Mouse (Mus musculus) heart, adult 2 months (tissue): ENCODE results near the gene Lsp1. TPM values are rescaled to one million over a fixed set of nuclear protein-coding genes. Genes with fewer than 3 reads are reported as not detected.
A peak's percentile ranks its signal among the peaks of the same experiment; 100 is the strongest.

Source experiments
- DNase-seq, 2 experiments: peaks; one replicate each; pipeline ENCODE4 v3.0.0; 2021
- H3K27ac ChIP-seq: fragments of 200-600 bp; 2 replicates; pipeline ENCODE4 v1.8.1; 2022
- H3K27me3 ChIP-seq: fragments of 200-500 bp; 2 replicates; pipeline ENCODE4 v1.6.1; 2012; ENCODE audit warnings: mild to moderate bottlenecking, low read length, inconsistent platforms, mixed read lengths; ENCODE audit not compliant: control insufficient read depth, insufficient read depth
- H3K36me3 ChIP-seq: fragments of 200-500 bp; 2 replicates; pipeline ENCODE4 v1.6.1; 2012; ENCODE audit warnings: low read length, inconsistent platforms; ENCODE audit not compliant: control insufficient read depth, insufficient read depth
- H3K4me1 ChIP-seq: fragments of 200-500 bp; 2 replicates; pipeline ENCODE4 v1.6.1; 2011; ENCODE audit warnings: low read length; ENCODE audit not compliant: control insufficient read depth, insufficient read depth
- H3K4me3 ChIP-seq: fragments of 200-600 bp; 2 replicates; pipeline ENCODE4 v1.8.1; 2022
- H3K79me2 ChIP-seq: fragments of 200-500 bp; replicated peaks from 2 replicates; pipeline ENCODE4 v1.6.1; 2012; ENCODE audit warnings: mild to moderate bottlenecking, inconsistent platforms, low read length, moderate library complexity, mixed read lengths; ENCODE audit not compliant: control insufficient read depth, insufficient read depth
- H3K9ac ChIP-seq: fragments of 200-500 bp; 2 replicates; pipeline ENCODE4 v1.6.1; 2012; ENCODE audit warnings: low read depth, mild to moderate bottlenecking, control low read depth, inconsistent platforms, low read length, mixed read lengths
- CTCF ChIP-seq: fragments of 200-600 bp; IDR thresholded peaks from 2 replicates; pipeline ENCODE4 v1.8.1; 2022; ENCODE audit warnings: antibody characterized with exemption, mild to moderate bottlenecking, moderate library complexity
- EP300 ChIP-seq: fragments of 200-500 bp; IDR thresholded peaks from 2 replicates; pipeline ENCODE4 v1.6.1; 2011; ENCODE audit warnings: low read depth, low read length, control low read depth; ENCODE audit not compliant: insufficient read depth
- POLR2A ChIP-seq: fragments of 200-500 bp; IDR thresholded peaks from 2 replicates; pipeline ENCODE4 v1.6.1; 2011; ENCODE audit warnings: mild to moderate bottlenecking, low read depth, low read length, control low read depth; ENCODE audit not compliant: insufficient read depth
- WGBS: fragments of 180-500 bp; shearing (Covaris S2); methylation state at CpG from one replicate; pipeline ENCODE4 v1.1.7; 2018; 5-methylcytosine and 5-hydroxymethylcytosine counted together
- intact Hi-C: fragments of 180-260 bp; cut with DNase I; formaldehyde crosslinking; loops from one replicate; pipeline ENCODE4 v1.15.1; 2025
- polyA plus RNA-seq: library from polyadenylated mRNA; depleted of rRNA; stranded (reverse); fragments of >200 nt; gene quantifications from 2 replicates; pipeline ENCODE4 v1.2.3, GENCODE M21; 2012
- total RNA-seq, 2 experiments: library from RNA; stranded (reverse); gene quantifications; 2 replicates each; pipeline ENCODE4 v1.2.3; 2021

Lsp1 gene
- total and polyA plus RNA-seq, 3 experiments: 28.4 to 96.6 (median 35.0) TPM

GRCm38 (mm10) chr7:142478574-142478973, 18.0 kb downstream of the Lsp1 start:
- intact Hi-C loops: loop anchor here (5.0 kb wide), 1 partner anchor 36 kb away; the partner anchor contains the start of gene Tnni2
- Histone ChIP-seq H3K79me2 (no peaks in the 10 kb centered on the region), H3K36me3 (no peaks in the 10 kb centered on the region), H3K9ac (peak overlapping the region; percentile 22), H3K4me1 (peaks cover 11% of the 10 kb centered on the region), H3K27me3 (no peaks in the 10 kb centered on the region), H3K27ac (peak overlapping the region; percentile 80), H3K4me3 (peak overlapping the region; percentile 41)
- DNase-seq: peak; percentile 11 to 32
- peak; percentile 14; the same call in 1 of the 2 replicates for TF ChIP-seq POLR2A
- TF ChIP-seq CTCF: no peak
- 57% methylated on average over 2 of the region's 2 CpGs for WGBS

GRCm38 (mm10) chr7:142479307-142479706, 18.7 kb downstream of the Lsp1 start:
- DNase-seq: peak in 1 of 2 experiments; percentile 20
- Histone ChIP-seq H3K4me3 (peak overlapping the region; percentile 1; the same call in 1 of the 2 replicates), H3K9ac (peak overlapping the region; percentile 19), H3K36me3 (no peaks in the 10 kb centered on the region), H3K4me1 (peaks cover 13% of the 10 kb centered on the region), H3K79me2 (no peaks in the 10 kb centered on the region), H3K27me3 (no peaks in the 10 kb centered on the region), H3K27ac (peak overlapping the region; percentile 84)
- intact Hi-C loops: loop anchor here (5.0 kb wide), 1 partner anchor 37 kb away; the partner anchor contains the start of gene Tnni2
- TF ChIP-seq POLR2A (no peak), CTCF (no peak), EP300 (0 out of 2 replicates have a peak, but pooled peaks have one; percentile 34)

- peaks cover 16% of the 10 kb centered on the region for H3K4me1 ChIP-seq
- 85% methylated on average over 3 of the region's 3 CpGs for WGBS
- no peaks in the 10 kb centered on the region for H3K79me2 ChIP-seq
- intact Hi-C loops: loop anchor here (2.0 to 5.0 kb wide), 3 partner anchors 17 to 101 kb away; partner anchors contain the start of gene Tnni2
- peak overlapping the region; percentile 84 for H3K27ac ChIP-seq
- peak overlapping the region; percentile 1; the same call in 1 of the 2 replicates for H3K4me3 ChIP-seq
- no peak overlapping the region for H3K9ac ChIP-seq
- H3K36me3 ChIP-seq: no peaks in the 10 kb centered on the region
- H3K27me3 ChIP-seq: no peaks in the 10 kb centered on the region
- DNase-seq: peak in 1 of 2 experiments; percentile 27
- TF ChIP-seq EP300 (no peak), POLR2A (no peak), CTCF (no peak)
These were observed 19.3 kb downstream of the Lsp1 start for GRCm38 (mm10) chr7:142479886-142480285.

- TF ChIP-seq EP300 (no peak), POLR2A (no peak), CTCF (no peak)
- H3K27ac ChIP-seq: peak overlapping the region; percentile 84
- H3K4me3 ChIP-seq: peak overlapping the region; percentile 8; the same call in 1 of the 2 replicates
- H3K79me2 ChIP-seq: no peaks in the 10 kb centered on the region
- no peaks in the 10 kb centered on the region for H3K36me3 ChIP-seq
- peaks cover 21% of the 10 kb centered on the region for H3K4me1 ChIP-seq
- WGBS: 87% methylated on average over 3 of the region's 3 CpGs
- no peak for DNase-seq
- intact Hi-C loops: loop anchor here (2.0 kb wide), 2 partner anchors 16 to 100 kb away; no protein-coding TSS in a partner anchor
- no peak overlapping the region for H3K9ac ChIP-seq
- H3K27me3 ChIP-seq: no peaks in the 10 kb centered on the region
These were observed 20.1 kb downstream of the Lsp1 start for GRCm38 (mm10) chr7:142480661-142481060.

- no peak for TF ChIP-seq EP300
- TF ChIP-seq CTCF: peak; percentile 80
- H3K9ac ChIP-seq: peak overlapping the region; percentile 60
- H3K27ac ChIP-seq: peak overlapping the region; percentile 84
- H3K27me3 ChIP-seq: no peaks in the 10 kb centered on the region
- no peaks in the 10 kb centered on the region for H3K36me3 ChIP-seq
- 24% methylated on average over 5 of the region's 5 CpGs for WGBS
- no peaks in the 10 kb centered on the region for H3K79me2 ChIP-seq
- intact Hi-C loops: loop anchor here (2.0 kb wide), 2 partner anchors 16 to 100 kb away; no protein-coding TSS in a partner anchor
- H3K4me3 ChIP-seq: peak overlapping the region; percentile 41; the same call in 1 of the 2 replicates
- DNase-seq: peak; percentile 76 to 79
- H3K4me1 ChIP-seq: peaks cover 19% of the 10 kb centered on the region
These were observed 20.6 kb downstream of the Lsp1 start for GRCm38 (mm10) chr7:142481186-142481567.

- Histone ChIP-seq H3K79me2 (no peaks in the 10 kb centered on the region), H3K27me3 (no peaks in the 10 kb centered on the region), H3K4me1 (peaks cover 16% of the 10 kb centered on the region), H3K36me3 (no peaks in the 10 kb centered on the region), H3K9ac (peak overlapping the region; percentile 60), H3K27ac (peak overlapping the region; percentile 84), H3K4me3 (peak overlapping the region; percentile 41)
- DNase-seq: peak; percentile 78 to 84
- 10% methylated on average over 22 of the region's 22 CpGs for WGBS
- intact Hi-C loops: loop anchor here (2.0 kb wide), 2 partner anchors 15 to 99 kb away; no protein-coding TSS in a partner anchor
- TF ChIP-seq CTCF (no peak), POLR2A (no peak), EP300 (no peak)
These were observed 21.1 kb downstream of the Lsp1 start for GRCm38 (mm10) chr7:142481568-142482255.
